1 mouse cellular context compared by ENCODE assay signal in genomic region chr17:30648770-30649169, GRCm38 (mm10).
TF ChIP-seq lines count a peak whose summit lies in the region.

No protein-coding gene starts in this region.

TF ChIP-seq in CH12.LX, 34 proteins besides CTCF, POLR2A, EP300 and RAD21 (continued from another document):
- TF ChIP-seq RCOR1 (conservative IDR thresholded peaks at IDR 0.05; ENCODE audit: low read depth, low read length), result no peak
